In the genomic region with DNA sequence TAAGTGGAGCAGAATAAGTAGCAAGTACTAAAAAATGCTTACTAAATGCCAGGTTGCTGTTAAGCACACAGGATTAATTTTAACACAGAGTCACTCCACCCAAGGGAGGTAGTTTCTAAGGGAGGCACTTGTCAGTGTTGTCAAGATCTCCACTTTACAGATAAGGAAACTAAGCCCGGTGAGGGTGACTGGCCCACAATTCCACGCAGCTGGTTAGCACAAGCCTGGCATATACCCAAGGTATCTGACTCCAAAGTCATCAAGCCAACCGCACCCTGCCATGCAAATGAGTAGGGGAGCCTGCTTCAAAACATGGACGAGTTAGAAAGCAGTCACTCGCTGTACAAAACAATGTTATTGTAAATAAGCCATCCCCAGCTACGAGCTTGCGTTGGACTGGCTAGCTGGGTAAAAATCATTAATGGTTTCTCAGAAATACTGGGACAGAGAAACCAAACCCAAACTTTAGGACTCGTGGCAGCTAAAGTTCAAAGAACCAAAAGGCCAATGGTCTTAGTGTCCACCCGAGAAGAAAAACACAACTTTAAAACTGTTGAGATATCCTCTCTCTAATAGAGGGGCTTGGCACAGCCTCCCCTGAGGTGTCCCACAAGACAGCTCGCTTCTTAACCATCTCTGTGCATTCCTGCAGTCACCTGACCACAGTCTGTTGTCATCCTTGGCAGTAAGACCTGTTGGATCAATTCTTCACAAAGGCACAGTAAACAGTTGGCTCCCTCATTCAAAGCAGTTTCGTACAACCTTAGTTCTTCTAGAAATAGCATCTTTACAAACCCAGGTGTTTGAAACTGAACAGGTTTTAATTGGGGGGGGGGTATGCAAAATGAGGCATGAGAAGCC, we compare ENCODE assay signal across 27 mouse cellular contexts. TPM values are rescaled to one million over a fixed set of nuclear protein-coding genes. Genes with fewer than 3 reads are reported as not detected.
DNase-seq lines count a peak whose midpoint lies in the region; ATAC-seq and TF ChIP-seq lines count a peak whose summit lies in the region.
"Had no signal": no experiment of that assay in that cellular context is flagged by ENCODE, and none has a peak within 500 bp of the region (broad histone marks: within the 10 kb centered on the region; RNA-seq: fewer than 3 reads in every experiment).

No protein-coding gene starts in this region.

- 53% methylated on average over 11 of the region's 11 CpGs for WGBS in heart, embryonic 16.5 days
- 67% methylated on average over 11 of the region's 11 CpGs for WGBS in heart, embryonic 11.5 days (ENCODE audit: insufficient replicate concordance)

- H3K36me3 ChIP-seq in heart, embryonic 16.5 days (ENCODE audit: control insufficient read depth, insufficient read depth), result no peaks in the 10 kb centered on the region
- H3K36me3 ChIP-seq in heart, embryonic 11.5 days (ENCODE audit: control insufficient read depth, insufficient read depth, low read length), result no peaks in the 10 kb centered on the region
- peaks cover 0 to 3% of the 10 kb centered on the region in 2 experiments; a peak in 1 of 4 replicates for H3K36me3 ChIP-seq in MEL (ENCODE audit: control insufficient read depth in 1 of 2, insufficient read depth in 2 of 2, low read length in 2 of 2)
- H3K36me3 ChIP-seq: embryonic facial prominence, embryonic 13.5 days; heart, embryonic 10.5 days; hindbrain, embryonic 12.5 days; limb, embryonic 15.5 days had no signal

- no peak for TF ChIP-seq RAD21 in MEL (IDR thresholded peaks at IDR 0.05; ENCODE audit: low read depth, low read length)

- peaks cover 7% of the 10 kb centered on the region; the same call in 1 of the 2 replicates for H3K4me1 ChIP-seq in heart, embryonic 16.5 days (ENCODE audit: control insufficient read depth, insufficient read depth, low read length)
- H3K4me1 ChIP-seq in heart, embryonic 11.5 days (ENCODE audit: control insufficient read depth, insufficient read depth, low read length), result peaks cover 9% of the 10 kb centered on the region; the same call in 1 of the 2 replicates
- H3K4me1 ChIP-seq in MEL (ENCODE audit: control insufficient read depth in 1 of 2, insufficient read depth in 2 of 2, low read length in 2 of 2), result peaks cover 0 to 7% of the 10 kb centered on the region in 2 experiments; a peak in 1 of 4 replicates
- H3K4me1 ChIP-seq: neural tube, embryonic 13.5 days had no signal

- no peak overlapping the region for H3K4me2 ChIP-seq in heart, embryonic 16.5 days (ENCODE audit: low read depth, low read length)
- no peak overlapping the region for H3K4me2 ChIP-seq in heart, embryonic 11.5 days
- H3K4me2 ChIP-seq: embryonic facial prominence, embryonic 13.5 days; hindbrain, embryonic 12.5 days; limb, embryonic 15.5 days; lung, embryonic 14.5 days; neural tube, embryonic 13.5 days had no signal

- no peak overlapping the region for H3K9ac ChIP-seq in heart, embryonic 16.5 days (ENCODE audit: low read length)
- H3K9ac ChIP-seq in heart, embryonic 11.5 days (ENCODE audit: low read depth, low read length), result no peak overlapping the region
- H3K9ac ChIP-seq in MEL (ENCODE audit: control insufficient read depth, low read depth, low read length, poor library complexity, severe bottlenecking), result no peak overlapping the region
- H3K9ac ChIP-seq: embryonic facial prominence, embryonic 13.5 days; hindbrain, embryonic 12.5 days; limb, embryonic 15.5 days; lung, embryonic 14.5 days; neural tube, embryonic 13.5 days had no signal

- H3K9me3 ChIP-seq in heart, embryonic 16.5 days (replicated peaks; ENCODE audit: control insufficient read depth, low read length), result no peaks in the 10 kb centered on the region
- H3K9me3 ChIP-seq in heart, embryonic 11.5 days (replicated peaks; ENCODE audit: control insufficient read depth, low read length), result no peaks in the 10 kb centered on the region
- H3K9me3 ChIP-seq in MEL (replicated peaks; ENCODE audit: insufficient read depth, low read length), result no peaks in the 10 kb centered on the region
- H3K9me3 ChIP-seq: embryonic facial prominence, embryonic 13.5 days; heart, embryonic 10.5 days; hindbrain, embryonic 12.5 days; limb, embryonic 15.5 days; megakaryocyte, embryonic 14.5 days; neural tube, embryonic 13.5 days had no signal

- H3K27me3 ChIP-seq in heart, embryonic 16.5 days (ENCODE audit: control insufficient read depth, insufficient read depth, low read length), result no peaks in the 10 kb centered on the region
- H3K27me3 ChIP-seq in heart, embryonic 11.5 days (ENCODE audit: control insufficient read depth, insufficient read depth, low read length), result no peaks in the 10 kb centered on the region
- H3K27me3 ChIP-seq in MEL (ENCODE audit: control insufficient read depth in 1 of 2, insufficient read depth in 2 of 2, low read length in 2 of 2), result peaks cover under 1 to 6% of the 10 kb centered on the region in 2 experiments; a peak in 3 of 4 replicates
- H3K27me3 ChIP-seq: embryonic facial prominence, embryonic 13.5 days; hindbrain, embryonic 12.5 days; limb, embryonic 15.5 days; neural tube, embryonic 13.5 days had no signal

- H3K27ac ChIP-seq in heart, embryonic 16.5 days (ENCODE audit: low read length), result no peak overlapping the region
- no peak overlapping the region for H3K27ac ChIP-seq in heart, embryonic 11.5 days (ENCODE audit: low read depth, low read length)
- no peak overlapping the region for H3K27ac ChIP-seq in MEL (ENCODE audit: control insufficient read depth, low read depth, low read length)
- H3K27ac ChIP-seq: embryonic facial prominence, embryonic 13.5 days; gastrocnemius, adult 2 months; heart, embryonic 10.5 days; hindbrain, embryonic 12.5 days; kidney, postnatal 0 days; left cerebral cortex, adult 2 months; limb, embryonic 15.5 days; neural tube, embryonic 13.5 days had no signal

- TF ChIP-seq CTCF in MEL (IDR thresholded peaks at IDR 0.05 in 2 of 3, conservative IDR thresholded peaks at IDR 0.05 in 1 of 3; ENCODE audit: control insufficient read depth in 1 of 3, insufficient read depth in 1 of 3, low read depth in 2 of 3, low read length in 3 of 3, poor library complexity in 1 of 3, severe bottlenecking in 1 of 3), result no peak

- DNase-seq in A20 (ENCODE audit: low read depth, low spot score) (peak; percentile 70), MEL (ENCODE audit: low read depth, low spot score) (peak; percentile 74)
- peak; percentile 23 for DNase-seq in lung, postnatal 14 days
- no peak for DNase-seq in left cerebral cortex, adult 9 months (ENCODE audit: low spot score in 2 of 2)
- no peak for DNase-seq in spleen, adult 18-20 months
- no peak for DNase-seq in ovary, adult 18-20 months (ENCODE audit: low spot score)
- DNase-seq: adrenal gland, postnatal 36 days; cerebellum, postnatal 25 days; embryo, embryonic 11 days; gastrocnemius, adult 2 months; kidney, adult 11 months; layer of hippocampus, adult 9-11 months; left cerebral cortex, postnatal 4 days; lung, embryonic 14.5 days had no signal

- peak; percentile 63 for ATAC-seq in heart, embryonic 16.5 days (replicated peaks; ENCODE audit: extremely low read depth, insufficient read depth, low FRiP score)
- no peak for ATAC-seq in heart, embryonic 11.5 days (replicated peaks; ENCODE audit: insufficient number of reproducible peaks, low FRiP score, low TSS enrichment)
- ATAC-seq: forebrain, embryonic 14.5 days; midbrain, embryonic 16.5 days had no signal

- H3K79me2 ChIP-seq in MEL (ENCODE audit: control insufficient read depth, insufficient read depth, low read length, poor library complexity), result no peaks in the 10 kb centered on the region

- TF ChIP-seq POLR2A in MEL (IDR thresholded peaks at IDR 0.05; ENCODE audit: control insufficient read depth in 1 of 2, insufficient read depth in 1 of 2, low read depth in 1 of 2, low read length in 2 of 2, poor library complexity in 1 of 2), result no peak

- no peak overlapping the region for H3K4me3 ChIP-seq in heart, embryonic 16.5 days (ENCODE audit: low read length)
- H3K4me3 ChIP-seq in heart, embryonic 11.5 days (ENCODE audit: low read depth, low read length), result no peak overlapping the region
- no peak overlapping the region for H3K4me3 ChIP-seq in MEL (ENCODE audit: control insufficient read depth in 1 of 2, insufficient read depth in 1 of 2, low read depth in 2 of 2, low read length in 2 of 2)
- H3K4me3 ChIP-seq: embryonic facial prominence, embryonic 13.5 days; gastrocnemius, adult 2 months; heart, embryonic 10.5 days; hindbrain, embryonic 12.5 days; left cerebral cortex, adult 2 months; limb, embryonic 15.5 days; megakaryocyte, embryonic 14.5 days; myocyte; neural tube, embryonic 13.5 days had no signal

- TF ChIP-seq EP300 in MEL (IDR thresholded peaks at IDR 0.05; ENCODE audit: low read depth in 1 of 2, low read length in 2 of 2), result no peak; a peak in 1 of 4 replicates

TF ChIP-seq in MEL, 35 proteins besides CTCF, POLR2A, EP300 and RAD21 (continues in another document):
- TF ChIP-seq CHD2 (IDR thresholded peaks at IDR 0.05; ENCODE audit: low read length) (no peak), POLR2AphosphoS5 (IDR thresholded peaks at IDR 0.05; ENCODE audit: borderline replicate concordance, low read depth, low read length) (no peak), TAL1 (IDR thresholded peaks at IDR 0.05; ENCODE audit: low read length) (no peak), USF1 (IDR thresholded peaks at IDR 0.05; ENCODE audit: low read depth, low read length) (no peak), ETS1 (IDR thresholded peaks at IDR 0.05; ENCODE audit: low read depth, low read length) (peak; percentile 76), GATA1 (IDR thresholded peaks at IDR 0.05; ENCODE audit: low read depth, low read length) (peak; percentile 62), ZC3H11A (IDR thresholded peaks at IDR 0.05; ENCODE audit: low read depth, low read length) (no peak), JUND (IDR thresholded peaks at IDR 0.05; ENCODE audit: low read depth, low read length) (no peak), POLR2AphosphoS2 (IDR thresholded peaks at IDR 0.05; ENCODE audit: low read length) (no peak), TCF12 (IDR thresholded peaks at IDR 0.05; ENCODE audit: low read depth, low read length) (peak; percentile 18), UBTF (IDR thresholded peaks at IDR 0.05; ENCODE audit: borderline replicate concordance, insufficient read depth, low read depth, low read length) (no peak), MAX (IDR thresholded peaks at IDR 0.05; ENCODE audit: low read length) (no peak), SMC3 (IDR thresholded peaks at IDR 0.05; ENCODE audit: low read depth, low read length) (no peak), MEF2A (IDR thresholded peaks at IDR 0.05; ENCODE audit: extremely low read depth, insufficient replicate concordance, low read depth, low read length, poor library complexity, severe bottlenecking) (no peak), ELF1 (IDR thresholded peaks at IDR 0.05; ENCODE audit: low read depth, low read length) (no peak), BHLHE40 (IDR thresholded peaks at IDR 0.05; ENCODE audit: borderline replicate concordance, low read depth, low read length) (peak; percentile 7; the same call in 1 of the 2 replicates)

RNA-seq across cellular contexts. Expression of gene Ankrd55, which starts 28.6 kb away (rescaled TPM):
- 0.15 and 0.32 TPM in 2 replicates for polyA plus RNA-seq in heart, embryonic 16.5 days (2015; fragmentation: Nextera tagmentation; extraction: Ambion mirVana)
- polyA plus RNA-seq in heart, embryonic 11.5 days (2014; fragmentation: Nextera tagmentation; extraction: Ambion mirVana), result 0.14 and 0.63 TPM in 2 replicates
- total RNA-seq in MEL (2012; rRNA removed), result not detected in 2 replicates
- polyA plus RNA-seq in MEL (2012; ENCODE audit: insufficient read depth in 1 of 2, insufficient read length in 2 of 2, low read depth in 1 of 2, low replicate concordance in 2 of 2, missing spikeins in 1 of 2), result not detected
- total RNA-seq: gastrocnemius, adult 2 months had no signal
- polyA plus RNA-seq: heart, embryonic 10.5 days had no signal

Comparison
In these comparisons a context has a peak if more than half of its experiments do, and no peak if none do; other contexts are left out.
1. DNase-seq: peak in A20 (single experiment), MEL (single experiment) and lung, postnatal 14 days (single experiment); none in left cerebral cortex, adult 9 months (0 of 2), spleen, adult 18-20 months (0 of 2) and ovary, adult 18-20 months (single experiment).